Mouse (Mus musculus) liver, embryonic 11.5 days (tissue): Measurements from ENCODE around the gene Olfr798. TPM values are rescaled to one million over a fixed set of nuclear protein-coding genes. Genes with fewer than 3 reads are reported as not detected.

Experiments used
- ATAC-seq: fragments of 200-750 bp; cut with Nextera tagmentation; replicated peaks from 2 replicates; pipeline ENCODE4 v1.8.0; 2017; ENCODE audit warnings: moderate number of reproducible peaks, mild to moderate bottlenecking, moderate TSS enrichment, moderate library complexity; ENCODE audit not compliant: low FRiP score
- DNase-seq: peaks from one replicate; pipeline ENCODE4 v3.0.0-alpha.2; 2017; ENCODE audit warnings: low spot score
- H3K27ac ChIP-seq: fragments of 300-500 bp; sonication (generic); 2 replicates; pipeline ENCODE4 v1.5.1; 2014; ENCODE audit warnings: mild to moderate bottlenecking, low read depth, low read length, control low read depth
- H3K27me3 ChIP-seq: fragments of 300-500 bp; sonication (generic); replicated peaks from 2 replicates; pipeline ENCODE4 v1.6.1; 2014; ENCODE audit warnings: low read length, mixed read lengths; ENCODE audit not compliant: control insufficient read depth, insufficient read depth
- H3K36me3 ChIP-seq: fragments of 300-500 bp; sonication (generic); 2 replicates; pipeline ENCODE4 v1.6.1; 2014; ENCODE audit warnings: mild to moderate bottlenecking, low read length, moderate library complexity, mixed read lengths; ENCODE audit not compliant: control insufficient read depth, insufficient read depth
- H3K4me1 ChIP-seq: fragments of 300-500 bp; sonication (generic); replicated peaks from 2 replicates; pipeline ENCODE4 v1.6.1; 2014; ENCODE audit warnings: low read length, mixed read lengths; ENCODE audit not compliant: control insufficient read depth, insufficient read depth
- H3K4me2 ChIP-seq: fragments of 300-500 bp; sonication (generic); 2 replicates; pipeline ENCODE4 v1.6.1; 2014; ENCODE audit warnings: mild to moderate bottlenecking, control low read depth, moderate library complexity
- H3K4me3 ChIP-seq: fragments of 300-500 bp; sonication (generic); 2 replicates; pipeline ENCODE4 v1.5.1; 2014; ENCODE audit warnings: low read depth, low read length, control low read depth
- H3K9ac ChIP-seq: fragments of 300-500 bp; sonication (generic); 2 replicates; pipeline ENCODE4 v1.6.1; 2014; ENCODE audit warnings: low read depth, low read length, control low read depth
- H3K9me3 ChIP-seq: fragments of 300-500 bp; sonication (generic); 2 replicates; pipeline ENCODE4 v1.6.1; 2016; ENCODE audit warnings: low read length, inconsistent platforms, mixed read lengths; ENCODE audit not compliant: control insufficient read depth
- WGBS: fragments of 180-500 bp; shearing (Covaris S2); extraction: QIAGEN DNeasy Blood & Tissue Kit; methylation state at CpG from one replicate; pipeline ENCODE4 v1.1.7; 2014; 5-methylcytosine and 5-hydroxymethylcytosine counted together
- polyA plus RNA-seq: library from polyadenylated mRNA; unstranded; fragments of >200 nt; fragmentation: Nextera tagmentation; extraction: Ambion mirVana; gene quantifications from 2 replicates; pipeline ENCODE4 v1.2.1, GENCODE M21; 2014

The Olfr798 gene
- not detected in 2 replicates for polyA plus RNA-seq

- no peak for ATAC-seq
- WGBS = 66% methylated on average over 1 of the region's 1 CpGs
Measured at GRCm38 (mm10) chr10:129627834-129628233, at the start of gene Olfr798. TSS of gene Olfr798 (minus strand) at chr10:129627934.

DNA sequence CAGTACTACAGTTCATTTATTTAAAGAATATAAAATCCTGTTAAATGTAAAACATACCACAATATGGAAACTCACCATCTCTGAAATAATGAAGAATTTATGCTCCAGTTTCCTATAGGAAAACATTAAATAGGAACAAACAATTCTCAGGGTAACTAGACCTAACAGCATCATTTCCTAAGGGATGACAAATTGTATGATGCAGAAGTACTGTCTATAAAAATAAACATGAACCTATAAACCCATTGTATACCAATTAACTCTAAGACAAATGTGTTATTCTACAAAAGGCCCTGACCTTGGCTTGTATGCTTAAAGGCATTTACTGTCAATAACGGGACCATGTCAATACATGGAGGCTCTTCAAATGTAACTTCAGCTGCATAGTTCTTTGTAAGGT, 46.0 kb upstream of the Olfr798 start, which contains the start of gene Olfr801:
TSS of gene Olfr801 (minus strand) at position 101 of the 400 bp plus-strand sequence.
- Histone ChIP-seq H3K9ac (no peak within 1 kb of the TSS), H3K4me2 (no peak within 1 kb of the TSS), H3K27ac (no peak within 1 kb of the TSS), H3K36me3 (no peaks in the 10 kb centered on the region), H3K9me3 (no peaks in the 10 kb centered on the region), H3K4me1 (no peaks in the 10 kb centered on the region), H3K27me3 (no peaks in the 10 kb centered on the region), H3K4me3 (no peak within 1 kb of the TSS)
- 68% methylated on average over 1 of the region's 1 CpGs for WGBS
- ATAC-seq = no peak
- no peak for DNase-seq

More at GRCm38 (mm10) chr10:129627834-129628233, at the start of gene Olfr798:
- no peaks in the 10 kb centered on the region for H3K27me3 ChIP-seq
- H3K9ac ChIP-seq = no peak within 1 kb of the TSS
- H3K4me2 ChIP-seq = no peak within 1 kb of the TSS
- no peak within 1 kb of the TSS for H3K27ac ChIP-seq
- DNase-seq = no peak
- H3K36me3 ChIP-seq = no peaks in the 10 kb centered on the region
- H3K4me3 ChIP-seq = no peak within 1 kb of the TSS
- H3K9me3 ChIP-seq = no peaks in the 10 kb centered on the region
- H3K4me1 ChIP-seq = no peaks in the 10 kb centered on the region

DNA sequence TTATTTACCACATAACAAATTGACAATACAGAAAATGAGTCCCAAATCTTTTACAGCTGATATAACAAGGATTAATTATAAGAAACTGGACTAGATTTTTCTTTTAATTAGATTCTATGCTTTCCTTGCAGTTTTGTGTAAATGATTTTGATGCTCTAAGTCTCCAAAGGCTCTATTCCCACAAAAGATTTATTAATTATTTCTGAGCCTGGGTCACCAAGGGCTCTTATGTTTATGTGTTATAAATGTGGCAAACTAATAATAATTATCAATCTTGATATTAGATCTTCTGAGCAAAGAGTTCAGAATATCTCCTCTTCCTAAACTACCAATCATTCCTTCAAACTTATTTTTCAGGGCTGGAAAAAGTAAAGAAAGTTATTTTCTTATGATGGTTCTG, 29.7 kb upstream of the Olfr798 start, which contains the start of gene Olfr800:
TSS of gene Olfr800 (plus strand) at position 301 of the 400 bp plus-strand sequence.
- H3K36me3 ChIP-seq = no peaks in the 10 kb centered on the region
- H3K9ac ChIP-seq = no peak within 1 kb of the TSS
- no peak within 1 kb of the TSS for H3K27ac ChIP-seq
- no peak for DNase-seq
- no peak within 1 kb of the TSS for H3K4me2 ChIP-seq
- ATAC-seq = no peak
- H3K4me3 ChIP-seq = no peak within 1 kb of the TSS
- H3K27me3 ChIP-seq = no peaks in the 10 kb centered on the region
- no peaks in the 10 kb centered on the region for H3K9me3 ChIP-seq
- H3K4me1 ChIP-seq = no peaks in the 10 kb centered on the region

GRCm38 (mm10) chr10:129651763-129652162, 24.0 kb upstream of the Olfr798 start:
- DNase-seq (no peak), ATAC-seq (no peak)
- WGBS = 88% methylated on average over 1 of the region's 1 CpGs
- Histone ChIP-seq H3K4me1 (no peaks in the 10 kb centered on the region), H3K9me3 (no peaks in the 10 kb centered on the region), H3K27ac (no peak overlapping the region), H3K9ac (no peak overlapping the region), H3K36me3 (no peaks in the 10 kb centered on the region), H3K27me3 (no peaks in the 10 kb centered on the region), H3K4me3 (no peak overlapping the region), H3K4me2 (no peak overlapping the region)

DNA sequence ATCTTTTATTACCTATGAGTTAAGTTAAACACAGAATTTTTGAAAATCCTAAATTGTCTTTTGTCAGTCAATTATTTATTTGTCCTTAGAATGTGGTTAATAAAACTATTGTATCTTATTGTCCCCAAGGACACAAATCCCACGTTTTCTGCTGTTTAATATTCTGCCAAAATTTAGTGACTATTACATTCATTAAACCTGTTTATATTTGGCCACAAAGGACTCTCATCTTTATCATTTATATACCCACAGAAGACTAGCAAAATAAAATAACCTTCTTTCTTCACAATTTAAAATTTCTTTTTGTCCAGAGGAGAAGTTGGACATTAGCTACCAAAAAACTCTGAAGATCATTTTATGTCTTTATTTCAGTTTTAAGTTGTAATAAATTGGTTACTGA, 9.4 kb upstream of the Olfr798 start, which contains the start of gene Olfr799:
TSS of gene Olfr799 (plus strand) at position 301 of the 400 bp plus-strand sequence.
- Histone ChIP-seq H3K4me2 (no peak within 1 kb of the TSS), H3K9me3 (no peaks in the 10 kb centered on the region), H3K27me3 (no peaks in the 10 kb centered on the region), H3K4me3 (no peak within 1 kb of the TSS), H3K4me1 (no peaks in the 10 kb centered on the region), H3K36me3 (no peaks in the 10 kb centered on the region), H3K9ac (no peak within 1 kb of the TSS), H3K27ac (no peak within 1 kb of the TSS)
- ATAC-seq (no peak), DNase-seq (no peak)
- WGBS = 27% methylated on average over 1 of the region's 1 CpGs

DNA sequence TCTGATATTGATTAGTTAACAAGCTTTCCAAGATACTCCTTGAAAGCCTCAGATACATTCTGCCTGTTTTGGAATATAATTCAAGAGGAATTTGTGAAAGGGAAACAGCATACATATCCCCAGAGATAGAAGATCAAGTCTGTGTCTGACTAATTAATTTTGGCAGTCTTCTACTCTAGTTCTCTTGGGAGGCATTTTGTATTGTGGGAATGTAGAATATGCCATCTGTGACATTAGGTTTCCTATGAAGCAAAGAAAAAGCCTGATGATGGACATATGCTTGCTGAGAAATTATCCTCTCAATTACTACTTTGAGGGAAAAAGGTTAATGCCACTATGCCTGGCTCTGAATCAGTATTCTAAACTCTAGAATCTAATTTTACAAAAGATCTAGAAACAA, 4.5 kb downstream of the Olfr798 start:
- DNase-seq (no peak), ATAC-seq (no peak)
- Histone ChIP-seq H3K9me3 (no peaks in the 10 kb centered on the region), H3K27ac (no peak overlapping the region), H3K36me3 (no peaks in the 10 kb centered on the region), H3K27me3 (no peaks in the 10 kb centered on the region), H3K4me1 (no peaks in the 10 kb centered on the region), H3K4me2 (no peak overlapping the region), H3K4me3 (no peak overlapping the region), H3K9ac (no peak overlapping the region)

DNA sequence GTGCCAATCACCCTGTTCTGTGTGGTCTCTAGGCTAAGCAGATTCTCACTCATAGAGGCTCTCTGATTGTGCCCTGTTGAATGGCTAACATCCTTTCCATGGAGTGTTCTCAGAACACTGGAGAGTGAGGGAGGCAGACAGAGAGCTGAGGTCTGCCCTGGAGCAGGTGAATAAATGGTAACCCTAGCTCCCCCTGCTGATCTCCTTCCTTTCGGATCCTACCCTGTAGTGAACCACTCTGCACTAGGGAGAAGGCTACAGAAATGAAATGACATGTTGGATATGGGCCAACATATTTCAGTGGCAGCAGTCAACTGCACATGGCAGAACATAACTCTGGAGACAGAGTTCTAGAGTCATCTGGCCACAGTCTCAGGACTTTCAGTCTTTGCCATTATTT, 6.0 kb downstream of the Olfr798 start:
- H3K36me3 ChIP-seq = no peaks in the 10 kb centered on the region
- 15% methylated on average over 1 of the region's 1 CpGs for WGBS
- DNase-seq = no peak
- no peaks in the 10 kb centered on the region for H3K4me1 ChIP-seq
- no peaks in the 10 kb centered on the region for H3K27me3 ChIP-seq
- ATAC-seq = no peak; the same call in 1 of the 2 replicates
- H3K9me3 ChIP-seq = no peaks in the 10 kb centered on the region
- no peak overlapping the region for H3K27ac ChIP-seq
- no peak overlapping the region for H3K4me3 ChIP-seq
- H3K9ac ChIP-seq = no peak overlapping the region
- no peak overlapping the region for H3K4me2 ChIP-seq

GRCm38 (mm10) chr10:129612470-129612869, 15.3 kb downstream of the Olfr798 start, which contains the start of gene Olfr796:
TSS of gene Olfr796 (minus strand) at chr10:129612570.
- DNase-seq = no peak
- no peak within 1 kb of the TSS for H3K4me3 ChIP-seq
- H3K9ac ChIP-seq = no peak within 1 kb of the TSS
- H3K4me1 ChIP-seq = no peaks in the 10 kb centered on the region
- no peak for ATAC-seq
- no peaks in the 10 kb centered on the region for H3K9me3 ChIP-seq
- WGBS = 81% methylated on average over 1 of the region's 1 CpGs
- no peak within 1 kb of the TSS for H3K27ac ChIP-seq
- no peaks in the 10 kb centered on the region for H3K36me3 ChIP-seq
- H3K27me3 ChIP-seq = no peaks in the 10 kb centered on the region
- no peak within 1 kb of the TSS for H3K4me2 ChIP-seq

DNA sequence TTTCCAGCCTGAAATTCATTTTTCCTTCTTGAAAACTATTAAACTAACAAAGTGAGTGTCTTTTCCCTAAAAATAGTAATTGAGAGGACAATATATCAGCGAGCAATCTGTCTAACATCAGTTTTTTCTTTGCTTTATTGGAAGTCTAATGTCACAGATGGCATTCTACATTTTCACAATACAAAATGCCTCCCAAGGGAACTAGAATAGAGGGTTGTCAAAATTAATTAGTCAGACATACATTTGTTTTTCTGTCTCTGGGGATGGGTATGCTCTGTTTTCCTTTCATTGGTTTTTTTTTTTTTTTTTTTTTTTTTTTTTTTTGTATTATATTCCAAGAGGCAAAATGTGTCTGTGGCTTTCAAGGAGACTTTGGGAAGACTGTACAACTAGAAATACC, 50.7 kb downstream of the Olfr798 start:
- 62% methylated on average over 1 of the region's 1 CpGs for WGBS
- no peak for DNase-seq
- Histone ChIP-seq H3K4me3 (no peak overlapping the region), H3K27ac (no peak overlapping the region), H3K9me3 (no peaks in the 10 kb centered on the region), H3K4me1 (no peaks in the 10 kb centered on the region), H3K4me2 (no peak overlapping the region), H3K27me3 (no peaks in the 10 kb centered on the region), H3K36me3 (no peaks in the 10 kb centered on the region), H3K9ac (no peak overlapping the region)
- ATAC-seq = no peak
